Mouse (Mus musculus): ENCODE measurements around the gene Ube2l3. TPM values are rescaled to one million over a fixed set of nuclear protein-coding genes. Genes with fewer than 3 reads are reported as not detected.
A peak's percentile ranks its signal among the peaks of the same experiment; 100 is the strongest.

The Ube2l3 gene
- polyA plus RNA-seq, 1 experiment: 73.6 TPM

GRCm38 (mm10) chr16:17226496-17226895, 24.0 kb upstream of the Ube2l3 start:
- no peak for DNase-seq
- TF ChIP-seq POLR2A (IDR thresholded peaks at IDR 0.05; ENCODE audit: low read depth, low read length): no peak
- TF ChIP-seq CTCF (conservative IDR thresholded peaks at IDR 0.05; ENCODE audit: insufficient read depth, insufficient read length, low read depth, low read length): no peak
- no peaks in the 10 kb centered on the region for H3K36me3 ChIP-seq (ENCODE audit: control insufficient read depth, insufficient read depth, low read length)
- no peaks in the 10 kb centered on the region for H3K27me3 ChIP-seq (replicated peaks; ENCODE audit: control insufficient read depth, insufficient read depth, low read length)
- peaks cover 2% of the 10 kb centered on the region; the same call in 1 of the 2 replicates for H3K4me1 ChIP-seq (ENCODE audit: control insufficient read depth, insufficient read depth, low read length)
- no peak overlapping the region for H3K4me3 ChIP-seq (ENCODE audit: insufficient read depth, low read depth, low read length)
- no peak overlapping the region for H3K27ac ChIP-seq (ENCODE audit: insufficient read depth, low read depth, low read length)

GRCm38 (mm10) chr16:17225584-17225983, 23.1 kb upstream of the Ube2l3 start:
- H3K27ac ChIP-seq (ENCODE audit: insufficient read depth, low read depth, low read length): no peak overlapping the region
- WGBS: 83% methylated on average over 5 of the region's 5 CpGs
- TF ChIP-seq POLR2A (IDR thresholded peaks at IDR 0.05; ENCODE audit: low read depth, low read length) (no peak), CTCF (conservative IDR thresholded peaks at IDR 0.05; ENCODE audit: insufficient read depth, insufficient read length, low read depth, low read length) (no peak)
- peaks cover 2% of the 10 kb centered on the region; the same call in 1 of the 2 replicates for H3K4me1 ChIP-seq (ENCODE audit: control insufficient read depth, insufficient read depth, low read length)
- no peaks in the 10 kb centered on the region for H3K27me3 ChIP-seq (replicated peaks; ENCODE audit: control insufficient read depth, insufficient read depth, low read length)
- H3K4me3 ChIP-seq (ENCODE audit: insufficient read depth, low read depth, low read length): no peak overlapping the region
- no peaks in the 10 kb centered on the region for H3K36me3 ChIP-seq (ENCODE audit: control insufficient read depth, insufficient read depth, low read length)
- DNase-seq: no peak

- DNase-seq: peak; percentile 88
- no peak for TF ChIP-seq POLR2A (IDR thresholded peaks at IDR 0.05; ENCODE audit: low read depth, low read length)
- TF ChIP-seq CTCF (conservative IDR thresholded peaks at IDR 0.05; ENCODE audit: insufficient read depth, insufficient read length, low read depth, low read length): no peak
Measured at GRCm38 (mm10) chr16:17222197-17222596, 19.7 kb upstream of the Ube2l3 start.

GRCm38 (mm10) chr16:17220127-17220733, 17.8 kb upstream of the Ube2l3 start:
- DNase-seq: no peak
- Histone ChIP-seq H3K4me3 (ENCODE audit: insufficient read depth, low read depth, low read length) (no peak overlapping the region), H3K27ac (ENCODE audit: insufficient read depth, low read depth, low read length) (no peak overlapping the region), H3K4me1 (ENCODE audit: control insufficient read depth, insufficient read depth, low read length) (no peaks in the 10 kb centered on the region), H3K27me3 (replicated peaks; ENCODE audit: control insufficient read depth, insufficient read depth, low read length) (no peaks in the 10 kb centered on the region), H3K36me3 (ENCODE audit: control insufficient read depth, insufficient read depth, low read length) (no peaks in the 10 kb centered on the region)
- no peak for TF ChIP-seq CTCF (conservative IDR thresholded peaks at IDR 0.05; ENCODE audit: insufficient read depth, insufficient read length, low read depth, low read length)
- no peak for TF ChIP-seq POLR2A (IDR thresholded peaks at IDR 0.05; ENCODE audit: low read depth, low read length)
- WGBS: 59% methylated on average over 7 of the region's 7 CpGs

More at GRCm38 (mm10) chr16:17222197-17222596, 19.7 kb upstream of the Ube2l3 start:
- no peak overlapping the region for H3K27ac ChIP-seq (ENCODE audit: insufficient read depth, low read depth, low read length)
- 33% methylated on average over 25 of the region's 25 CpGs for WGBS
- H3K4me1 ChIP-seq (ENCODE audit: control insufficient read depth, insufficient read depth, low read length): no peaks in the 10 kb centered on the region
- H3K4me3 ChIP-seq (ENCODE audit: insufficient read depth, low read depth, low read length): no peak overlapping the region
- H3K36me3 ChIP-seq (ENCODE audit: control insufficient read depth, insufficient read depth, low read length): no peaks in the 10 kb centered on the region
- H3K27me3 ChIP-seq (replicated peaks; ENCODE audit: control insufficient read depth, insufficient read depth, low read length): no peaks in the 10 kb centered on the region

GRCm38 (mm10) chr16:17216934-17217633, 14.6 kb upstream of the Ube2l3 start:
- DNase-seq: no peak
- TF ChIP-seq CTCF (conservative IDR thresholded peaks at IDR 0.05; ENCODE audit: insufficient read depth, insufficient read length, low read depth, low read length) (no peak), POLR2A (IDR thresholded peaks at IDR 0.05; ENCODE audit: low read depth, low read length) (no peak)
- H3K27me3 ChIP-seq (replicated peaks; ENCODE audit: control insufficient read depth, insufficient read depth, low read length): no peaks in the 10 kb centered on the region
- H3K4me3 ChIP-seq (ENCODE audit: insufficient read depth, low read depth, low read length): no peak overlapping the region
- no peaks in the 10 kb centered on the region for H3K4me1 ChIP-seq (ENCODE audit: control insufficient read depth, insufficient read depth, low read length)
- H3K36me3 ChIP-seq (ENCODE audit: control insufficient read depth, insufficient read depth, low read length): no peaks in the 10 kb centered on the region
- WGBS: 58% methylated on average over 8 of the region's 8 CpGs
- H3K27ac ChIP-seq (ENCODE audit: insufficient read depth, low read depth, low read length): no peak overlapping the region

- H3K27me3 ChIP-seq (replicated peaks; ENCODE audit: control insufficient read depth, insufficient read depth, low read length): no peaks in the 10 kb centered on the region
- H3K4me3 ChIP-seq (ENCODE audit: insufficient read depth, low read depth, low read length): peak overlapping the region; percentile 61
- DNase-seq: peak; percentile 94
- 9% methylated on average over 48 of the region's 48 CpGs for WGBS
- no peak overlapping the region for H3K27ac ChIP-seq (ENCODE audit: insufficient read depth, low read depth, low read length)
- H3K36me3 ChIP-seq (ENCODE audit: control insufficient read depth, insufficient read depth, low read length): no peaks in the 10 kb centered on the region
- peak; percentile 95 for TF ChIP-seq CTCF (conservative IDR thresholded peaks at IDR 0.05; ENCODE audit: insufficient read depth, insufficient read length, low read depth, low read length)
- no peak for TF ChIP-seq POLR2A (IDR thresholded peaks at IDR 0.05; ENCODE audit: low read depth, low read length)
- H3K4me1 ChIP-seq (ENCODE audit: control insufficient read depth, insufficient read depth, low read length): peaks cover 6% of the 10 kb centered on the region; the same call in 1 of the 2 replicates
Measured at GRCm38 (mm10) chr16:17209981-17210838, 7.8 kb upstream of the Ube2l3 start.

All from kidney, adult 2 months (tissue).